Mouse (Mus musculus) retina, adult 2 months (tissue): ENCODE measurements around the gene Slc38a6.

Experiments
- DNase-seq: peaks from one replicate; pipeline ENCODE4 v3.0.0-alpha.2; 2012; ENCODE audit warnings: low read depth, low spot score

Slc38a6 gene

DNA sequence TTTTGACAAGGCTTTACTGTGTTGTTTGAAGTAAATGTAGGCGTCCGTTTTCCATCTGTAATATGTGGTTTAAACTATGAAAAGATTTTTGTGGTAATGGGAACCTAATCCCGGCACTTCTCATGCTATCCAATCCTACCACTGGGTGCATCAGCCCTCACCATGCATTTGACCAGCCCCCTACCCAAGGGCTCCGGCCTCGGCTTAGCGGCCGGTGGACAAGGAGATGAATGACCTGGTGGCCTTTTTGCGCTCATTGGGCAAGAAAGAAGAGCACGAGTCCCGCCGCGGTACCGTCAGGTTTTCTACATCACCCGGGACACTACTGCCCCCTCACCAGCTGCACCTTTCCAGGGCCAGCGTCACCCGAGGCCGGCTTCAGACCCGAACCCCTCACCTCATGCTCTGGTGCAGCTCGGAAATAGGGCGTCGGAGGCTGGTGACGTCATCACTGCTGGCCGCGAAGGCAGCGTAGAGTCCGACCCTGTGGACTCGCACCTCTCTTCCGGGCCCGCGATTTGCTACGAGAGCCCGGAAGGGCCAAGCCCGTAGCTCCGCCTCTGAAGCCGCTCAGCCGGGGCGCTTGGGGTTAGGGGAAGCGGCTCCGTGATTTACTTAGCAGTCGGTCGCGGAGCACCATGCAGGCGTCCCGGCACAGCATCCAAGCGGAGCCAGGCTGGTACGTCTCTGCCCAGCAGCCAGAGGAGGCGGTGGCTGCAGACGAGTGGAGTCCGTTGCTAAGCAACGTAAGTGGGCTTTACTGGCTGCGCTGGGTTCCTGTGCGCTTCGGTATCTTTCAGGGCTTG is at the start of gene Slc38a6, which contains the start of gene Trmt5:
Gene Slc38a6, plus strand, starts transcription at position 493 of the 806 bp plus-strand sequence.
Gene Trmt5, minus strand, starts transcription at position 424 of the 806 bp plus-strand sequence.
- DNase-seq: peak; percentile 87

DNA sequence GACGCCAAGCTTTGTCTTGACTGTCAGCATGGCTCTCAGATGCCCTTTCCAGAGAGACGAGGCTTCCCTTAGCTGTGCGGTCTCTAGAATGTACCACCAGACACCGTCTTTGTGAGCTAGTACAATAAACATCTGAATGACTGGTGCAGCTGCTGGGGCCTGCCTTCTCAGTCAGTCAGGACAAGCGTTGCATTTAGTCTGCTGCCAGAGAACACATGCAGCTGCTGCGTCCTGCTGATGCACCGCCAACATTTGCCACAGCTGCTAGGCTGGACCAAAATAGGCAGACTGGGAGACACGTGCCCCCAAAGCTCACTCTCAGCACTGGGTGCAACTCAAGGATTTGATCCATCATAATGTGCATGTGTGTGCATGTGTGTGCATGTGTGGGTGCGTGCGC is 44.6 kb upstream of the Slc38a6 start:
- DNase-seq: no peak

GRCm38 (mm10) chr12:73245687-73246086 is 40.9 kb upstream of the Slc38a6 start:
- DNase-seq: no peak

GRCm38 (mm10) chr12:73255006-73255405 is 31.6 kb upstream of the Slc38a6 start:
- no peak for DNase-seq

- no peak for DNase-seq
Observed at GRCm38 (mm10) chr12:73259269-73259668, 27.3 kb upstream of the Slc38a6 start.

GRCm38 (mm10) chr12:73260339-73260738 is 26.2 kb upstream of the Slc38a6 start:
- DNase-seq: no peak

DNA sequence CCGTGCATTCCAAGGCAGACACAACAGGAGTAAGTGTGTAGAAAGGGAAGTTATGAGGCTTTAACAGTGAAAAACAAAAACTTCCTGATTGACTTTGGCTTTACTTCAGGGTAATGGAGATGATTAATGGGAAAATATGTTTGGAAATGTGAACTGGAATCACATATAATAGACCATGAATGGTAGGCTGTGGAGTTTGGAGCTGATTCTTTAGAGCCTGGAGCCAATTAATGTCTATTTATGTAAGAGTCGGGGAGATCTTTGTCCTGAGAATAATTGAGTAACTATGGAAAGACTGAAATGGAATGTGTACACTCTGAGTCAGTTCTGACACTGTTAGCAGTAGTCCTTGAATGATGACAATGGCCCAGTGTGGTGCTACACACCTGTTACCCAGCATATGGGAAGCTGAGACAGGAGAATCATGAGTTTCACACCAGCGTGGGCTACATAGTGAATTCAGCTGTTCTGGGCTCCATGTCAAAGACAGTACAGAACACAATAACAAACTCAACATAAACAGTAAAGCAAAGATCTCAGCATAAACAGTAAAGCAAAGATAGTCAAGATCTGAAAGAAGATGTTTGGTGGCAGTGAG is 21.1 kb upstream of the Slc38a6 start:
- no peak for DNase-seq

DNA sequence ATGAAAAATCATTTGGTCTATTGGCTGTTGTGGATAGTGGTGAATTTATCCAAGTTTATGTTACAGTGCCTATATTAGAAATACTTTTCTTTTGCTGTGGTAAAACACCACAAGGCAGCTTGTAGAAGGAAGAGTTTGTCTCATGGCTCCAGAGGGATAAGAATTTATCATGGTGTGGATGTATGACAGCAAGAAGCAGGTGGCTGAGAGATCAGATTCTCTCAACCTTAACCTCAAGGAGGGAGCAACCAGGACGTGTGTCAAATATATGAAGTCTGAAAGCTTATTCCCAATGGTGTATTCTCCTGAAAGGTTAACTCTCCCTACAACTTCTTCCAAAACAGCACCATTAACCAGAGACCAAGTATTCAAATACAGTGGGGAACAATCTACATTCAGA is 20.0 kb upstream of the Slc38a6 start:
- no peak for DNase-seq

- no peak for DNase-seq
Observed at GRCm38 (mm10) chr12:73268497-73268896, 18.1 kb upstream of the Slc38a6 start.

GRCm38 (mm10) chr12:73269531-73269930 is 17.0 kb upstream of the Slc38a6 start:
- no peak for DNase-seq

DNA sequence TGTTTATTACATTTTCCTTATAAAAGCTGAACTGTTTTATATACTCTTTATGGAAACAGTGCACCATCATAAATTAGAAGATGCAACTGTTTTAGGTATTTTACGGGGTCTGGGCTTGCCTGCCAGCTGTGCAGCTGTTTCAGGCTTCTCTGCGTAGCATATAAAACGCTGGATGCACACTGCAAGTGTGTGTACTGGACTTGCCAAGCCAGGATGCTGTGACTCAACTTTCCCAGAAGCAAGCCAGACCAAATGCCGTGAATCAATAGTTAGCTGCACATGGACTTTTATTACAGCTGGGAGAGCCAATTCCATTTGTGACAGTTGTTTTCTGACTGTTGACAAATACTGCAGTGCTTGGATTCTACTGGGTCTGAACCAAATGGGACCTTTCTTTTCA is 16.6 kb upstream of the Slc38a6 start:
- no peak for DNase-seq

- no peak for DNase-seq
Observed at GRCm38 (mm10) chr12:73274921-73275320, 11.7 kb upstream of the Slc38a6 start.

DNA sequence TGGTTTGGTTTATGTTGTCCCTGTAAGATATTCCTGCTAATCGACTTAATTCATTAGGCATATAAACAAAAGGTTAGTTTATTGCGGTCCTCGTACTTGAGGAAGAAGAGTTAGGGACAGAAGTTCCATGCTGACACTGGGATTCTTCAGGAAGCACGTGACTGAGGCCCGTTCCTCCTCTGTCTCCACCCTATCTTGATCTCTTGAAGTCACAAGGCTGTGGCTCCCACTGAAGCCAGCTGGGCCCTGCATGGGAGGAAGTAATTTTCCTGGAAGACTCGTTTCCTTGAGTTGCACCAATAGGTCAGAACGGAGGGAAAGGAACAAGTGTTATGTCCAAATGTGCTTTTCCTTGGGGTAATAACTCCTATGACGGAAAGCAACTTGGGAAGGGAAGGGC is 1.0 kb downstream of the Slc38a6 start:
- no peak for DNase-seq

GRCm38 (mm10) chr12:73288626-73289025 is 2.0 kb downstream of the Slc38a6 start:
- no peak for DNase-seq

- DNase-seq: no peak
Observed at GRCm38 (mm10) chr12:73294884-73295283, 8.3 kb downstream of the Slc38a6 start.

GRCm38 (mm10) chr12:73295505-73296140 is 9.0 kb downstream of the Slc38a6 start:
- no peak for DNase-seq

- no peak for DNase-seq
Observed at GRCm38 (mm10) chr12:73298621-73299020, 12.0 kb downstream of the Slc38a6 start.

GRCm38 (mm10) chr12:73300531-73300930 is 14.0 kb downstream of the Slc38a6 start:
- no peak for DNase-seq

DNA sequence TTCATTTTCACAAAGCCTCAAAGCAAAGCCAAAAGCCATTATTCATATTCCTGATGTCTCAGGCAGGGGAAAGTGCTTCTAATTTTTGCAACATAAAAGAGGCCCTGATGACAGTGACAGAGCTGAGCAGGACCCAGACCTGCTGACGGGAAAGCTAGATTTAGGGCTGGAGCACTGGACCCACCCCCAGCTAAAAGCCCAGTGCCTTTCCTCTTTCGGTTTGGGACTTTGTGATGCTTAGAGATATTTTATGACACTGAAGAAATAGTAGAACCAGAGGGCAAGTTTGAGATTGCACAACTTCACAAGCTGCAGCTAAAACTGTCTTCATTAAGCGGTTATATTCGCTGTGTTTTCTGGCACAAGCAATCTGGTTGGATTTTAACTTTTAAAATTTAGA is 18.1 kb downstream of the Slc38a6 start:
- no peak for DNase-seq

- DNase-seq: no peak
Observed at GRCm38 (mm10) chr12:73307750-73308149, 21.2 kb downstream of the Slc38a6 start.

- no peak for DNase-seq
Observed at GRCm38 (mm10) chr12:73308711-73309110, 22.1 kb downstream of the Slc38a6 start.
